Mouse (Mus musculus) thymus, adult 2 months (tissue): ENCODE results near the gene Olfr160. TPM values are rescaled to one million over a fixed set of nuclear protein-coding genes. Genes with fewer than 3 reads are reported as not detected.

Source experiments
- DNase-seq: peaks from one replicate; pipeline ENCODE4 v3.0.0; 2021
- H3K27ac ChIP-seq: fragments of 200-500 bp; 2 replicates; pipeline ENCODE4 v1.5.1; 2012; ENCODE audit warnings: low read length, control low read depth; ENCODE audit not compliant: control insufficient read depth, insufficient read depth
- H3K27me3 ChIP-seq: fragments of 200-500 bp; 2 replicates; pipeline ENCODE4 v1.6.1; 2012; ENCODE audit warnings: mild to moderate bottlenecking, low read length, moderate library complexity, mixed read lengths; ENCODE audit not compliant: control insufficient read depth, insufficient read depth
- H3K36me3 ChIP-seq: fragments of 200-500 bp; 2 replicates; pipeline ENCODE4 v1.6.1; 2012; ENCODE audit warnings: mild to moderate bottlenecking, low read length, moderate library complexity; ENCODE audit not compliant: control insufficient read depth, insufficient read depth
- H3K4me1 ChIP-seq: fragments of 200-500 bp; replicated peaks from 2 replicates; pipeline ENCODE4 v1.6.1; 2012; ENCODE audit warnings: low read length; ENCODE audit not compliant: control insufficient read depth, insufficient read depth
- H3K4me3 ChIP-seq: fragments of 200-500 bp; 2 replicates; pipeline ENCODE4 v1.5.1; 2012; ENCODE audit warnings: mild to moderate bottlenecking, low read length, control low read depth, moderate library complexity; ENCODE audit not compliant: control insufficient read depth, insufficient read depth
- CTCF ChIP-seq: fragments of 200-500 bp; IDR thresholded peaks from 2 replicates; pipeline ENCODE4 v1.5.1; 2012; ENCODE audit warnings: mild to moderate bottlenecking, control low read depth, low read length, moderate library complexity, borderline replicate concordance; ENCODE audit not compliant: control insufficient read depth, poor library complexity, insufficient read depth; ENCODE audit errors: extremely low read depth
- POLR2A ChIP-seq: fragments of 200-500 bp; IDR thresholded peaks from 2 replicates; pipeline ENCODE4 v1.6.1; 2012; ENCODE audit warnings: mild to moderate bottlenecking, low read length, control low read depth, moderate library complexity; ENCODE audit not compliant: control insufficient read depth, poor library complexity, insufficient read depth; ENCODE audit errors: extremely low read depth
- WGBS: fragments of 180-500 bp; shearing (Covaris S2); methylation state at CpG from one replicate; pipeline ENCODE4 v1.1.7; 2018; 5-methylcytosine and 5-hydroxymethylcytosine counted together
- polyA plus RNA-seq: library from polyadenylated mRNA; depleted of rRNA; stranded (reverse); fragments of >200 nt; gene quantifications from 2 replicates; pipeline ENCODE4 v1.2.3, GENCODE M21; 2012; rRNA removed

Olfr160 gene
- polyA plus RNA-seq, 1 experiment, result not detected

DNA sequence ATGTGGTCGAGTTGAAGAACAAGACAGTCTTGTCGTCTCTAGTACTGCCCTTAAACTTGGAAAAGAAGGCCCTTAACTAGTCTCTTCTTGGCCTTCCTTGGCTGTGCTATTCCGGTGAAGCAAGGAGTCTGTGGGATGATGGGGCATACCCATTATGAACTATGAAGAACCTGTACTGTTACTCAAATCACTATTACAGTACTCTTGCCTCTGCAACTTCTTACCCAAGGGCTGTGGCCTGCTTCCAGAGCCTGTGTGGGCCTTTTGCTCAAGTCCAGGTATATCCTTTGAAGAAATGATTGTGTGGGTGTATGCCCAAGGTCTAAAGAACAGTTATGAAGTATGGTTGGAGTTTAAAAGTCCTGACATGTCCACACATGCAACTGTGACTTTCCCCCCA is 45.8 kb downstream of the Olfr160 start:
- no peak for TF ChIP-seq POLR2A
- no peak for TF ChIP-seq CTCF
- Histone ChIP-seq H3K36me3 (no peaks in the 10 kb centered on the region), H3K4me1 (no peaks in the 10 kb centered on the region), H3K27ac (no peak overlapping the region), H3K27me3 (no peaks in the 10 kb centered on the region; the same call in 1 of the 2 replicates), H3K4me3 (no peak overlapping the region)
- WGBS, result 91% methylated on average over 3 of the region's 3 CpGs
- DNase-seq, result no peak

DNA sequence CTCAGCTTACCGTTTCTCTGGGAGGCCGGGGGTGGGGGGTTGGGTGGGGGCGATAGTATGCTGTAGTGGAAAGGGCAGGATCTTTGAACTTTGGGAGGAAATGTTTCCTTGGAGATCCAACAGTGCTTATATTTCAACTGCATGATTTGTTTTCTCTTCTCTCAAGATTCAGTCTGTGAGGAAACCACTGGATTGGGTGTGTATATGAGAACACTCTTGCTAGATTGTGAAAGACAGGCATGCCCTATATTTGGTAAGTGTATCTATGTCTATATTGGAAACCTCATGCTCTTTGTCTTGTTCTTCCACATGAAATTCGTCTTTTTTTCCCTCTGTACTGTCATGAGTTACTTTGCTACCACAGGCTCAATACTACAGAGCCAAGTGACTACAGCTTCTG is 46.4 kb downstream of the Olfr160 start:
- TF ChIP-seq POLR2A (no peak), CTCF (no peak)
- 87% methylated on average over 4 of the region's 4 CpGs for WGBS
- H3K36me3 ChIP-seq, result no peaks in the 10 kb centered on the region
- no peaks in the 10 kb centered on the region for H3K4me1 ChIP-seq
- no peak overlapping the region for H3K27ac ChIP-seq
- H3K4me3 ChIP-seq, result no peak overlapping the region
- no peaks in the 10 kb centered on the region; the same call in 1 of the 2 replicates for H3K27me3 ChIP-seq
- DNase-seq, result no peak

DNA sequence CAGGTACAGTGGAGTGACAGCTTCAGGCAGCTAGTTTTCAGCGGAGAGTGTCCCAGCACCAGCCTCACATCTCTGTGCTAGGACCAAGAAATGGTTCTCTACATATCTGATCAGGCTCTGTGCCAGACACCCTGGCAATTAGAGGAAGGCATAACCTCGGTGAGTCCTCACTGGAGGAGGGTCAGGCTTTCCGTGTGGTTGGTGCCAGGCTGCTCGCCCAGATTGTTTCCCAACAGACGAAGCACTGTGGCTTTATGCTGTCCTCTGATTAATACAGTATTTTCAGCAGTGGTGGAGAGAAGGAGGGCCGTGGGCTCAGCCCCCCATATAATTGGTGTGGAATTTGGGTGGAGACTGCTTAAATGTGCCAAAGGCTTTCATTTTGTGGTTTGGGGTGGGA is 46.9 kb downstream of the Olfr160 start, which contains the start of gene Panx3:
Gene Panx3, minus strand, starts transcription at position 121 of the 400 bp plus-strand sequence.
- Histone ChIP-seq H3K36me3 (no peaks in the 10 kb centered on the region), H3K4me3 (no peak within 1 kb of the TSS), H3K4me1 (no peaks in the 10 kb centered on the region), H3K27ac (no peak within 1 kb of the TSS), H3K27me3 (no peaks in the 10 kb centered on the region; the same call in 1 of the 2 replicates)
- DNase-seq, result no peak
- no peak for TF ChIP-seq CTCF
- WGBS, result 62% methylated on average over 6 of the region's 6 CpGs

DNA sequence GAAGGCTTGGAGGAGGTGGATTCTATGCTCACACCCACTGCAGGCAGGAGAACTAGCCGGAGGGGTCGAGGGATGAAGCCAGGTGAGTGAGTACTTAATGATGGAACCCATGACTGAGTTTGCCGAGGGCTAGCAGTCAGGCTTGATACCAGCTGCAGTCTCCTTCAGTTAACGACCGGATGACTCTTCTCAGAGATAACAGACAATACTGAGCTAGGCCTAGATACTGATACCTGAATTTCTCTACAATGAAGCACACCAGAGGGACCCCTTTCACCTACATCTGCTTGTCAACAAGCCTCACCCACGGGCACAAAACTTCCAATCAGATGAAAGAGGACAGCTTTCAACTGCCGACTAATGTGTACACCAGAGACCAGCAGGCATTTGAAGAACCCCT is 50.0 kb downstream of the Olfr160 start:
- TF ChIP-seq CTCF (no peak), POLR2A (no peak)
- Histone ChIP-seq H3K4me1 (no peaks in the 10 kb centered on the region), H3K27ac (no peak overlapping the region), H3K4me3 (no peak overlapping the region), H3K27me3 (no peaks in the 10 kb centered on the region), H3K36me3 (no peaks in the 10 kb centered on the region)
- no peak for DNase-seq
- WGBS, result 88% methylated on average over 7 of the region's 7 CpGs

DNA sequence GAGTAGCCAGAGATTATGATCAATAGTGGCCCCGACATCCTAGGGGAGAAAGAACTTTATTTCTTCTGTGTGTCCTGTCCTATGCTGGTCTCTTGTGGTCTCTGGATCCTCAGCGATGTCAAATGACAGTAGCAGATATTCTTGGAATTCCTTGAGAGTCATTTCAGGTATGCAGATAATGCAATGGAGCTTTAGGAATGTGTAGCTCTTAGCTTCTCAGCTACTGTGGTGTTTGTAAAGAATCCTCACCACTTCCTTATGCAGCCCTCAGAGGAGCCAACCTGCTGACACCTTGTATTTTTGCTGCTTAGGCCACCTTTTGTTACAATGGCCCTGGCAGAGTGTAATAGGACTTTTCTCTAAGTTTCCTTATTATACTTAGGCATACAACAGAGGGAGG is 51.4 kb downstream of the Olfr160 start:
- DNase-seq, result no peak
- 76% methylated on average over 2 of the region's 2 CpGs for WGBS
- no peaks in the 10 kb centered on the region for H3K4me1 ChIP-seq
- no peak for TF ChIP-seq CTCF
- no peaks in the 10 kb centered on the region for H3K27me3 ChIP-seq
- no peak overlapping the region for H3K4me3 ChIP-seq
- H3K27ac ChIP-seq, result no peak overlapping the region
- no peaks in the 10 kb centered on the region for H3K36me3 ChIP-seq

DNA sequence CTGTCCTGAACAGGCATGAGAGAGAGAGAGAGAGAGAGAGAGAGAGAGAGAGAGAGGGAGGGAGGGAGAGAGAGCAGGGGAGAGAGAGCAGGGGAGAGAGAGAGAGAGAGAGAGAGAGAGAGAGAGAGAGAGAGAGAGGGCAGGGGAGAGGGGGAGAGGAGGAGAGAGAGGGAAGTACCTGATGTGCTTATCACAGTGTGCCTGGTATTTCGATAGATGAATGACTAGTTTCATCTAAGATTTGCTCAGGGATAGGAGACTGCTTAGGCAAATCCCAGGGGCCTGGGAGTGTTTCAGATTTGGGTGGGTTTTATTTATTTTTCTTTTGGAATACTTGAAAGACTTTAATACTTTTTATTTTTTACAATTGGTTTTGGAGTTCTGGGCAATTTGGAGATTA is 52.8 kb downstream of the Olfr160 start:
- TF ChIP-seq POLR2A (no peak), CTCF (no peak)
- H3K27me3 ChIP-seq, result no peaks in the 10 kb centered on the region
- 54% methylated on average over 1 of the region's 1 CpGs for WGBS
- DNase-seq, result no peak
- no peak overlapping the region for H3K4me3 ChIP-seq
- no peaks in the 10 kb centered on the region for H3K4me1 ChIP-seq
- H3K36me3 ChIP-seq, result no peaks in the 10 kb centered on the region
- no peak overlapping the region for H3K27ac ChIP-seq

DNA sequence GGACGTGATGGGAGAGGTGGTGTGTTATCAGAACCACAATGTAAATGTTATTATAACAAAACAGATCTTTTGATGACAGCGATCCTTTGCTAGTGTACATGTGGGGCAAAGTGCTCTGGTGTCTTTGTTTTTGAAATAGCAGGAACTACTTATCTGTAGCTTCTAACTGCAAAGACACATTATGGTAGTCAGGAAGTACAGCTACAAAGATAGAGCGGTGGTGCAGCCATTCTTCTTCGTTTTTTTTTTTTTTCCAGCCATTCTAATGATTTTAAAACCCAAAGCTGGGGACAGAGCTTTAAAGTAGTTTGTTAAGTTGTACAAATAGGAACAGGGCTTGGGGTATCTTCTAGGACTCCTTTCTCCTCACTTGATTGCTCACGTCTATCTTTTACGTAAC is 56.6 kb downstream of the Olfr160 start:
- no peaks in the 10 kb centered on the region for H3K27me3 ChIP-seq
- no peaks in the 10 kb centered on the region for H3K4me1 ChIP-seq
- no peak for TF ChIP-seq POLR2A
- H3K4me3 ChIP-seq, result no peak overlapping the region
- DNase-seq, result no peak
- H3K36me3 ChIP-seq, result peaks cover 1% of the 10 kb centered on the region; the same call in 1 of the 2 replicates
- no peak overlapping the region for H3K27ac ChIP-seq
- WGBS, result 89% methylated on average over 6 of the region's 6 CpGs

Other genes starting within 250 kb of the Olfr160 start
- 42.8 and 42.9 TPM in 2 replicates for gene Msantd2, start 226.9 kb downstream of the Olfr160 start, polyA plus RNA-seq
- 9.6 and 14.1 TPM in 2 replicates for gene Esam, start 188.2 kb downstream of the Olfr160 start, polyA plus RNA-seq
- 1.5 and 3.3 TPM in 2 replicates for gene Vsig2, start 177.0 kb downstream of the Olfr160 start, polyA plus RNA-seq
- gene Nrgn, start 163.3 kb downstream of the Olfr160 start, polyA plus RNA-seq, result 14.2 and 16.2 TPM in 2 replicates
- gene Siae, start 160.6 kb downstream of the Olfr160 start, polyA plus RNA-seq, result 9.0 and 10.0 TPM in 2 replicates
- 0.20 and 0.47 TPM in 2 replicates for gene Spa17, start 102.5 kb downstream of the Olfr160 start, polyA plus RNA-seq
- 46.5 and 54.2 TPM in 2 replicates for gene Tbrg1, start 58.9 kb downstream of the Olfr160 start, polyA plus RNA-seq
- gene Panx3, start 47.0 kb downstream of the Olfr160 start, polyA plus RNA-seq, result not detected in 2 replicates
- gene Olfr874, start 28.9 kb upstream of the Olfr160 start, polyA plus RNA-seq, result not detected in 2 replicates
- not detected in 2 replicates for gene Olfr875, start 55.6 kb upstream of the Olfr160 start, polyA plus RNA-seq
- not detected in 2 replicates for gene Olfr876, start 86.8 kb upstream of the Olfr160 start, polyA plus RNA-seq
- not detected in 2 replicates for gene Olfr877, start 138.0 kb upstream of the Olfr160 start, polyA plus RNA-seq
- not detected in 2 replicates for gene Olfr145, start 180.5 kb upstream of the Olfr160 start, polyA plus RNA-seq
- gene Olfr878, start 201.6 kb upstream of the Olfr160 start, polyA plus RNA-seq, result not detected in 2 replicates